Comparison of ENCODE assay signal across 7 mouse cellular contexts in genomic region chr9:59134171-59135041, GRCm38 (mm10).
DNase-seq lines count a peak whose midpoint lies in the region; ATAC-seq and TF ChIP-seq lines count a peak whose summit lies in the region.

No protein-coding gene starts in this region.

- ATAC-seq in intestine, embryonic 16.5 days, result peak; percentile 53
- peak; percentile 87 for ATAC-seq in limb, embryonic 14.5 days (ENCODE audit: low FRiP score, low read depth)

- 0 out of 2 replicates have a peak overlapping the region, but pooled peaks have one; percentile 43 for H3K9ac ChIP-seq in intestine, embryonic 16.5 days (ENCODE audit: low read depth, low read length)
- H3K9ac ChIP-seq in limb, embryonic 14.5 days (ENCODE audit: low read depth, low read length, severe bottlenecking), result no peak overlapping the region

- no peak for TF ChIP-seq POLR2A in limb, embryonic 14.5 days (IDR thresholded peaks at IDR 0.05; ENCODE audit: borderline replicate concordance, extremely low read depth, insufficient read depth, insufficient read length)

- no peaks in the 10 kb centered on the region for H3K9me3 ChIP-seq in intestine, embryonic 16.5 days (ENCODE audit: control insufficient read depth, low read length)
- no peaks in the 10 kb centered on the region for H3K9me3 ChIP-seq in limb, embryonic 14.5 days (ENCODE audit: control insufficient read depth, low read length)

- no peaks in the 10 kb centered on the region for H3K36me3 ChIP-seq in intestine, embryonic 16.5 days (ENCODE audit: control insufficient read depth, insufficient read depth, low read length)
- H3K36me3 ChIP-seq in limb, embryonic 14.5 days (ENCODE audit: control insufficient read depth, insufficient read depth, low read length), result no peaks in the 10 kb centered on the region

- H3K27me3 ChIP-seq in intestine, embryonic 16.5 days (replicated peaks; ENCODE audit: control insufficient read depth, insufficient read depth, low read length), result no peaks in the 10 kb centered on the region
- no peaks in the 10 kb centered on the region for H3K27me3 ChIP-seq in limb, embryonic 14.5 days (ENCODE audit: control insufficient read depth, insufficient read depth, low read length)

- WGBS in intestine, embryonic 16.5 days, result 22% methylated on average over 15 of the region's 15 CpGs
- WGBS in limb, embryonic 14.5 days, result 15% methylated on average over 15 of the region's 15 CpGs

- peak overlapping the region; percentile 50 for H3K27ac ChIP-seq in intestine, embryonic 16.5 days (ENCODE audit: low read length)
- H3K27ac ChIP-seq in limb, embryonic 14.5 days (replicated peaks; ENCODE audit: low read depth, low read length), result peak overlapping the region; percentile 82

- peak overlapping the region; percentile 29; the same call in 1 of the 2 replicates for H3K4me2 ChIP-seq in intestine, embryonic 16.5 days (ENCODE audit: low read depth, low read length)
- H3K4me2 ChIP-seq in limb, embryonic 14.5 days (replicated peaks; ENCODE audit: low read depth, low read length, severe bottlenecking), result peak overlapping the region; percentile 41

- peaks cover 8% of the 10 kb centered on the region; the same call in 1 of the 2 replicates for H3K4me1 ChIP-seq in intestine, embryonic 16.5 days (ENCODE audit: control insufficient read depth, insufficient read depth, low read length)
- peaks cover 20% of the 10 kb centered on the region for H3K4me1 ChIP-seq in limb, embryonic 14.5 days (ENCODE audit: control insufficient read depth, insufficient read depth, low read length)

- DNase-seq in urinary bladder, adult 18-20 months (ENCODE audit: low spot score in 2 of 2), result peak; percentile 5
- no peak for DNase-seq in urinary bladder, postnatal 10 days (ENCODE audit: low spot score)
- peak; percentile 69 for DNase-seq in gastrocnemius, postnatal 25 days
- DNase-seq in limb, embryonic 14.5 days (ENCODE audit: low spot score), result peak; percentile 68
- DNase-seq in ovary, postnatal 36 days (ENCODE audit: low spot score), result peak; percentile 25
- no peak for DNase-seq in B cell, adult 2 months

- no peak overlapping the region for H3K4me3 ChIP-seq in intestine, embryonic 16.5 days (ENCODE audit: low read length)
- H3K4me3 ChIP-seq in limb, embryonic 14.5 days (replicated peaks; ENCODE audit: low read length), result no peak overlapping the region; the same call in 1 of the 2 replicates

Comparison
In these comparisons a context has a peak if more than half of its experiments do, and no peak if none do; other contexts are left out.
1. DNase-seq: peak in urinary bladder, adult 18-20 months (2 of 2), gastrocnemius, postnatal 25 days (single experiment), limb, embryonic 14.5 days (single experiment) and ovary, postnatal 36 days (single experiment); none in urinary bladder, postnatal 10 days (single experiment) and B cell, adult 2 months (0 of 2).